Mouse (Mus musculus) small intestine, adult 2 months (tissue): Measurements from ENCODE around the gene Ufc1.

ENCODE experiments used
- CTCF ChIP-seq: fragments of 200-500 bp; IDR thresholded peaks from 2 replicates; pipeline ENCODE4 v1.5.1; 2012; ENCODE audit warnings: low read depth, mild to moderate bottlenecking, control low read depth, inconsistent platforms, low read length, moderate library complexity, mixed read lengths; ENCODE audit not compliant: insufficient replicate concordance, insufficient read length; ENCODE audit errors: extremely low read depth
- POLR2A ChIP-seq: fragments of 200-500 bp; IDR thresholded peaks from 2 replicates; pipeline ENCODE4 v1.6.1; 2012; ENCODE audit warnings: low read depth, mild to moderate bottlenecking, control low read depth, inconsistent platforms, low read length, moderate library complexity

DNA sequence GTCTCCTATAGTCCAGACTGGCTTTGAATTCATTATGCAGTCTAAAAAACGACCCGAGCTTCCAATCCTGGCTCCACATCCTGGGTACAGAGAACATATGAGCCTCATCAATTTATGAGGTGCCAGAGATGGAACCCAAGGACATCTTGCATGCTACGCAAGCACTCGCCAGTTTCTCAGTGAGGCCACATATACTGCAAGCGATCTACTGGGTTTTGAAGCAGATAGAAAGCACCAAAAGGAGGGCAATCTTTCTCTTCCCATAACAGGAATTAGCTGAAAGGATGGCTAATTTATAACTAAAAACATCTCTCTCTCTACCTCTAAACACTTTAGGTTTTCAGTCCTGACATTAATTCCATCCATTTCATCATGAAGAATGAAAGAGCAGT lies 922 bp downstream of the Ufc1 start:
- TF ChIP-seq POLR2A (no peak), CTCF (no peak)
